Mouse (Mus musculus) bone marrow, adult 2 months (tissue): ENCODE data around the gene Mynn.

Experiments
- CTCF ChIP-seq: fragments of 200-500 bp; IDR thresholded peaks from 2 replicates; pipeline ENCODE4 v1.5.1; 2011; ENCODE audit warnings: low read length, control low read depth; ENCODE audit not compliant: control insufficient read depth, insufficient read depth
- POLR2A ChIP-seq: fragments of 200-500 bp; IDR thresholded peaks from 2 replicates; pipeline ENCODE4 v1.6.1; 2011; ENCODE audit warnings: low read depth, mild to moderate bottlenecking, control low read depth, low read length, borderline replicate concordance; ENCODE audit not compliant: control insufficient read depth

DNA sequence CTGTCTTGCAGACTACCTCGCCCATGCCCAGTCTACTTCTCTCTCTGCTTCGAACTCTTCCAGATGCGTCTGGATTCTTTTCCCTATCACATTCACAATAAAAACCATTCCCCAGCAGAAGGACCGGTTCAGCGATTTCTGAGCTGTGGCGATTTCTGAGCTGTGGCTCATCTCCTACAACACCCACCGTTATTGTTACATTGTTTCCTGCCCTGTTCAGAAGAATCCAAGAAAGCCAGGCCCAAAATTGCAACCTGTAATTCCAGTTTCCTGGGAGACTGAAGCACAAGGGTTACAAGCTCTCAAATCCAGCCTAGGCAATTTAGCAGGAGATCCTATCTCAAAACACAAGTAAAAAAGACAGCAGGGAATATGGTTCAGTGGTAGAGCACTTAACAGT lies 4.6 kb upstream of the Mynn start:
- no peak for TF ChIP-seq POLR2A
- no peak for TF ChIP-seq CTCF
